Mouse (Mus musculus): ENCODE results near the gene Cox7a1.

- TF ChIP-seq CTCF (IDR thresholded peaks at IDR 0.05; ENCODE audit: low read depth, low read length) (no peak), POLR2A (IDR thresholded peaks at IDR 0.05; ENCODE audit: extremely low read depth, insufficient read depth, low read length) (no peak)
Observed at GRCm38 (mm10) chr7:30199498-30200139, 15.7 kb downstream of the Cox7a1 start.
